Mouse (Mus musculus): ENCODE measurements around the gene Olfr491. TPM values are rescaled to one million over a fixed set of nuclear protein-coding genes. Genes with fewer than 3 reads are reported as not detected.

Gene Olfr491
- total RNA-seq (2015; ENCODE audit: low replicate concordance) (not detected in 2 replicates), total RNA-seq (2017; ENCODE audit: low replicate concordance) (not detected in 2 replicates)

DNA sequence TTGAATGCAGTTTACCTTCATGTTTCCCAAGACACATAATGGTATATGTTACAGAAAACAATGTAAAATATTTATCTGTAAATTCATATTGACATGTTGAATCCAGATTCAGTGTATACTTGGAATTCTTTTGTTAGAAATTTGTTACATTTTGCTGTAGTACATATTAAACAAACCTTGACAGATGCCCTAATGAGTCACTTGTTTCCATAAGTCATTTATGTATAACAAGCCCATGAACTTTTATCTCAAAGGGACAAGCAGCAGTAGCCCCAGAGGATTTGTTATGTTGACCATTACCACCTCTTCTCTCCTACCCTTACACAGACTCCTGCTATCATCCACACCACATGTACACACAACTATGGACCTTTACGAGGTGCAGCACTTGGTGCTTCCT, at the start of gene Olfr491:
Gene Olfr491 (plus strand): TSS at position 301 of the 400 bp plus-strand sequence.
- no peak for ATAC-seq (replicated peaks; ENCODE audit: low FRiP score, poor library complexity, severe bottlenecking)

DNA sequence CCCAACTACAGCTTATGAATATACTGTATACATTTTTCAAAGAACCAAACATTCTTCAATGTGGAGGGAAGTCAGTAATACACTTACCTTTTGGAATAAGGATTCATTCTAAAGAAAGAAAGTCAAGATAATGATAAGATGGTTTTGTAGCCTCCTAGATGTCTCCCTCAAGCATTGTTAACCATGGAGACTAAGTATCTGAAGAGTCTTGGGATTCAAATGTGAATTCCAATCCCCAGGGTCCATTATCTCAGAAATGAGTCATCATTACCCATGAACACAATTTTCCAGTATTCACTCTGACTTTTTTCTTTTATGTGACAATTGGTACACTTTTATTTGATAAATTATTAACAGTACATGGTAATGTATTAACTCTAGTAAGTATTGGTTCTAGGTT, 24.4 kb upstream of the Olfr491 start, which contains the start of gene Olfr490:
Gene Olfr490 (minus strand): TSS at position 101 of the 400 bp plus-strand sequence.
- ATAC-seq (replicated peaks; ENCODE audit: low FRiP score, poor library complexity, severe bottlenecking) = no peak

DNA sequence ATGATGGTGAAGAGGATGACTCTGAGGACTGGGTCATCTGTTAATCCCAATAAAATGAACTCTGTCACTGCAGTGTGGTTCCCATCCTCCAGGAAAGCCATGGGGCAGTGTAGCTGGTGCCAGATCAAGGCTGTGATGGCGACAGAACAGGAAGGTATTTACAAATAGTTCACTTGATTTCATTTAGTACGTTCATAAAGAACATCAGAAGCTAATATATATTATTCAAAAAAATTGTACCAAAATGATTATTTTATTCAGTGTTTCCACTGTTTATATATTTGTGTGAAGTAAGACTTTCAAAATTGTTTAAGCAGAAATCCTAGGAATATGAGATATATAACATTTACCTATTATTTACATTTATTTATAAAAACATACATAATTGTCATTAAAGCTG, 10.3 kb downstream of the Olfr491 start, which contains the start of gene Olfr492:
Gene Olfr492 (minus strand): TSS at position 101 of the 400 bp plus-strand sequence.
- no peak for ATAC-seq (replicated peaks; ENCODE audit: low FRiP score, poor library complexity, severe bottlenecking)

DNA sequence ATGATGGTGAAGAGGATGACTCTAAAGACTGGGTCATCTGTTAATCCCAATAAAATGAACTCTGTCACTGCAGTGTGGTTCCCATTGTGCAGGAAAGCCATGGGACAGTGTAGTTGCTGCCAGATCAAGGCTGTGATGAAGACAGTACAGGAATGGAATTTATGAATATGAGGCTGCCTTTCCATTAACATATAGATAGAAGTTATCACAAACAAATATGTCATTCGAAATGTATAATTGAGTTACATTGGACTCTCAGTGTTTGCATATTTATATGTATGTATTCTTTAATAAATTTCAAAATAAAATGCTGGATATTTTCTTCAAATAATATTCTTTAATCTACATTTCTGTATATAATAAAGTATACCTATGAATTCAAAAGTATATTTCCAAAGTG, 33.6 kb downstream of the Olfr491 start, which contains the start of gene Olfr493:
Gene Olfr493 (minus strand): TSS at position 101 of the 400 bp plus-strand sequence.
- ATAC-seq (replicated peaks; ENCODE audit: low FRiP score, poor library complexity, severe bottlenecking) = no peak

DNA sequence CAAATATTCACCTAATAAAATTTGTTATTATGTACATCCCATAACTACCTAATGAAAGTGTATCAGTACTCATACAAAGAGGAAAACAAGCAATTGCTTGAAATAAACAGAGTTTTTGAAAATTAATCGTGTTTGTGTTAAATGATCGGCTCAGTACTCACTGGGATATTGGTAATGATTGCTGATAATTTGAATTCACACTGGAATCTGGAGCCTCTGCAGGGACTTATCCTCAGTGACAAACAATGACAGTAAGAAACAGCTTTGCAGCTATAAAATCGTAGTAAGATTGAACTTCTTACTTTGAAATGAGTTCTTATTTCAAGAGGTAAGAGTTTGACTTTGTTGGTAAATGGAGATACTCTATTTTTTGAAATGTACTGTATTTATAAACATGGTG, 51.8 kb downstream of the Olfr491 start, which contains the start of gene Olfr494:
Gene Olfr494 (plus strand): TSS at position 301 of the 400 bp plus-strand sequence.
- ATAC-seq (replicated peaks; ENCODE audit: low FRiP score, poor library complexity, severe bottlenecking) = no peak

Other genes with a start within 250 kb of the Olfr491 start
- gene Olfr480, start 246.1 kb upstream of the Olfr491 start, total RNA-seq (2015; ENCODE audit: low replicate concordance) = not detected in 2 replicates
- gene Olfr480, start 246.1 kb upstream of the Olfr491 start, total RNA-seq (2017; ENCODE audit: low replicate concordance) = 0.28 TPM in 1 of 2 replicates, not detected in the other
- gene Olfr481, start 233.6 kb upstream of the Olfr491 start, total RNA-seq (2015; ENCODE audit: low replicate concordance) = not detected in 2 replicates
- gene Olfr481, start 233.6 kb upstream of the Olfr491 start, total RNA-seq (2017; ENCODE audit: low replicate concordance) = not detected in 2 replicates
- not detected in 2 replicates for gene Olfr482, start 215.9 kb upstream of the Olfr491 start, total RNA-seq (2015; ENCODE audit: low replicate concordance)
- not detected in 2 replicates for gene Olfr482, start 215.9 kb upstream of the Olfr491 start, total RNA-seq (2017; ENCODE audit: low replicate concordance)
- gene Olfr483, start 212.6 kb upstream of the Olfr491 start, total RNA-seq (2015; ENCODE audit: low replicate concordance) = not detected in 2 replicates
- gene Olfr483, start 212.6 kb upstream of the Olfr491 start, total RNA-seq (2017; ENCODE audit: low replicate concordance) = not detected in 2 replicates
- gene Olfr484, start 186.0 kb upstream of the Olfr491 start, total RNA-seq (2015; ENCODE audit: low replicate concordance) = not detected in 2 replicates
- gene Olfr484, start 186.0 kb upstream of the Olfr491 start, total RNA-seq (2017; ENCODE audit: low replicate concordance) = 1.1 TPM in 1 of 2 replicates, not detected in the other
- gene Olfr485, start 153.6 kb upstream of the Olfr491 start, total RNA-seq (2015; ENCODE audit: low replicate concordance) = not detected in 2 replicates
- not detected in 2 replicates for gene Olfr485, start 153.6 kb upstream of the Olfr491 start, total RNA-seq (2017; ENCODE audit: low replicate concordance)
- gene Olfr486, start 140.7 kb upstream of the Olfr491 start, total RNA-seq (2015; ENCODE audit: low replicate concordance) = not detected in 2 replicates
- gene Olfr486, start 140.7 kb upstream of the Olfr491 start, total RNA-seq (2017; ENCODE audit: low replicate concordance) = not detected in 2 replicates
- gene Olfr487, start 98.8 kb upstream of the Olfr491 start, total RNA-seq (2015; ENCODE audit: low replicate concordance) = not detected in 2 replicates
- gene Olfr487, start 98.8 kb upstream of the Olfr491 start, total RNA-seq (2017; ENCODE audit: low replicate concordance) = not detected in 2 replicates
- not detected in 2 replicates for gene Olfr488, start 55.1 kb upstream of the Olfr491 start, total RNA-seq (2015; ENCODE audit: low replicate concordance)
- not detected in 2 replicates for gene Olfr488, start 55.1 kb upstream of the Olfr491 start, total RNA-seq (2017; ENCODE audit: low replicate concordance)
- gene Olfr490, start 24.5 kb upstream of the Olfr491 start, total RNA-seq (2015; ENCODE audit: low replicate concordance) = not detected in 2 replicates
- not detected in 2 replicates for gene Olfr490, start 24.5 kb upstream of the Olfr491 start, total RNA-seq (2017; ENCODE audit: low replicate concordance)
- not detected in 2 replicates for gene Olfr492, start 10.2 kb downstream of the Olfr491 start, total RNA-seq (2015; ENCODE audit: low replicate concordance)
- not detected in 2 replicates for gene Olfr492, start 10.2 kb downstream of the Olfr491 start, total RNA-seq (2017; ENCODE audit: low replicate concordance)
- gene Olfr493, start 33.5 kb downstream of the Olfr491 start, total RNA-seq (2015; ENCODE audit: low replicate concordance) = not detected in 2 replicates
- not detected in 2 replicates for gene Olfr493, start 33.5 kb downstream of the Olfr491 start, total RNA-seq (2017; ENCODE audit: low replicate concordance)
- not detected in 2 replicates for gene Olfr494, start 51.9 kb downstream of the Olfr491 start, total RNA-seq (2015; ENCODE audit: low replicate concordance)
- gene Olfr494, start 51.9 kb downstream of the Olfr491 start, total RNA-seq (2017; ENCODE audit: low replicate concordance) = not detected in 2 replicates
- gene Olfr495, start 79.7 kb downstream of the Olfr491 start, total RNA-seq (2015; ENCODE audit: low replicate concordance) = not detected in 2 replicates
- gene Olfr495, start 79.7 kb downstream of the Olfr491 start, total RNA-seq (2017; ENCODE audit: low replicate concordance) = not detected in 2 replicates
- not detected in 2 replicates for gene Olfr497, start 107.0 kb downstream of the Olfr491 start, total RNA-seq (2015; ENCODE audit: low replicate concordance)
- gene Olfr497, start 107.0 kb downstream of the Olfr491 start, total RNA-seq (2017; ENCODE audit: low replicate concordance) = not detected in 2 replicates
- gene Olfr498, start 151.9 kb downstream of the Olfr491 start, total RNA-seq (2015; ENCODE audit: low replicate concordance) = not detected in 2 replicates
- gene Olfr498, start 151.9 kb downstream of the Olfr491 start, total RNA-seq (2017; ENCODE audit: low replicate concordance) = not detected in 2 replicates
- gene Olfr502, start 211.6 kb downstream of the Olfr491 start, total RNA-seq (2015; ENCODE audit: low replicate concordance) = not detected in 2 replicates
- gene Olfr502, start 211.6 kb downstream of the Olfr491 start, total RNA-seq (2017; ENCODE audit: low replicate concordance) = not detected in 2 replicates
- not detected in 2 replicates for gene Olfr503, start 231.1 kb downstream of the Olfr491 start, total RNA-seq (2015; ENCODE audit: low replicate concordance)
- gene Olfr503, start 231.1 kb downstream of the Olfr491 start, total RNA-seq (2017; ENCODE audit: low replicate concordance) = not detected in 2 replicates

Measured in erythroblast, adult 5-6 weeks (primary cell).